Mouse (Mus musculus) bone marrow, adult 2 months (tissue): Measurements from ENCODE around the gene Rsph10b. TPM values are rescaled to one million over a fixed set of nuclear protein-coding genes. Genes with fewer than 3 reads are reported as not detected.

Experiments
- H3K27ac ChIP-seq: fragments of 200-500 bp; 2 replicates; pipeline ENCODE4 v1.5.1; 2012; ENCODE audit warnings: low read depth, mild to moderate bottlenecking, control low read depth, inconsistent platforms, low read length; ENCODE audit not compliant: control insufficient read depth, poor library complexity, insufficient read depth
- H3K4me1 ChIP-seq: fragments of 200-500 bp; 2 replicates; pipeline ENCODE4 v1.6.1; 2011; ENCODE audit warnings: low read length; ENCODE audit not compliant: control insufficient read depth, insufficient read depth
- H3K4me3 ChIP-seq: fragments of 200-500 bp; replicated peaks from 2 replicates; pipeline ENCODE3; 2011; ENCODE audit warnings: mild to moderate bottlenecking, low read depth, low read length, control low read depth; ENCODE audit not compliant: control insufficient read depth
- CTCF ChIP-seq: fragments of 200-500 bp; IDR thresholded peaks from 2 replicates; pipeline ENCODE4 v1.5.1; 2011; ENCODE audit warnings: low read length, control low read depth; ENCODE audit not compliant: control insufficient read depth, insufficient read depth
- POLR2A ChIP-seq: fragments of 200-500 bp; IDR thresholded peaks from 2 replicates; pipeline ENCODE4 v1.6.1; 2011; ENCODE audit warnings: low read depth, mild to moderate bottlenecking, control low read depth, low read length, borderline replicate concordance; ENCODE audit not compliant: control insufficient read depth
- WGBS: fragments of 180-500 bp; shearing (Covaris S2); methylation state at CpG from one replicate; pipeline ENCODE4 v1.1.7; 2018; 5-methylcytosine and 5-hydroxymethylcytosine counted together
- polyA plus RNA-seq: library from polyadenylated mRNA; stranded (reverse); fragments of >200 nt; gene quantifications from 2 replicates; pipeline ENCODE4 v1.2.4, GENCODE M21; 2011; ENCODE audit warnings: low replicate concordance; ENCODE audit not compliant: missing spikeins, insufficient read depth, insufficient read length

Gene Rsph10b
- polyA plus RNA-seq, 1 experiment = 4.8 TPM

- 3% methylated on average over 47 of the region's 47 CpGs for WGBS
- peak within 1 kb of the TSS; percentile 84 for H3K27ac ChIP-seq
- peaks cover 1% of the 10 kb centered on the region; the same call in 1 of the 2 replicates for H3K4me1 ChIP-seq
- TF ChIP-seq CTCF (no peak), POLR2A (peak; percentile 69; the same call in 1 of the 2 replicates)
- H3K4me3 ChIP-seq = peak within 1 kb of the TSS; percentile 97
Observed at GRCm38 (mm10) chr5:144014551-144015311, 81.9 kb downstream of the Rsph10b start, which contains the start of gene Ccz1. Gene Ccz1 (minus strand): TSS chr5:144014877.

GRCm38 (mm10) chr5:144015312-144015650 is 82.4 kb downstream of the Rsph10b start:
- peaks cover 1% of the 10 kb centered on the region; the same call in 1 of the 2 replicates for H3K4me1 ChIP-seq
- TF ChIP-seq CTCF (no peak), POLR2A (no peak)
- H3K27ac ChIP-seq = no peak overlapping the region
- WGBS = 58% methylated on average over 3 of the region's 3 CpGs
- H3K4me3 ChIP-seq = peak overlapping the region; percentile 38

- TF ChIP-seq POLR2A (no peak), CTCF (no peak)
- Histone ChIP-seq H3K27ac (no peak overlapping the region), H3K4me3 (no peak overlapping the region), H3K4me1 (peaks cover 1% of the 10 kb centered on the region; the same call in 1 of the 2 replicates)
- WGBS = 52% methylated on average over 9 of the region's 9 CpGs
Observed at GRCm38 (mm10) chr5:144015845-144016244, 83.0 kb downstream of the Rsph10b start.

DNA sequence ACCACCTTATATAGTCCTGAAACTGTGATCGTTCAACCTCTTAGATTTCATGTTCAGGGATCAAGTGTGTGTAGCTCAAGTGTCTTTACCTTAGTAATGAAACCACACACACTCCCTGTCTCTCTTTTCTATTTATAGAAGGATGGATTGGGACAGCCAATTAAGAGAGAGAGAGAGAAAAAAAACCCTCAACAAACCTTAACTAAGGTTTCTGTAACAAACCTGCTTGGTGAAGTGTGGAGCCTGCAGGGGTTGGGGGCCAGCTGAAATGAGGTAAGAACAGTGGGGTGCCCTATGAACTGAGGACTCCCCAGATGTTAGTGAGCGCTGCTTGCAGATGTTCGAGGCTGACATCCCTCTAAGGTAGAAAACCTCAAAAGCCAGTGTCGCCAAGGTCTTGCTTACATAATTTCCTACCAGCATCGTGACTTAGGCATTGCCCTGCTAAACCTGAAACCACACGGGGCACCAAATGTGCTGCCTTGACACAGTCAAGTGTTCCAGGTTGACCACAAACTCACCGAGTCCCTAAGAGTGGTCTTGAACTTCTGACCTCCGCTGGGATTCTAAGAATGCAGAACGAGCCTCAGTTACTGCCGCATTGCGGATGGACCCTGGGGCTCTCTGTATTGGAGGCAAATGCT is 93.9 kb downstream of the Rsph10b start, which contains the start of gene Ocm:
Gene Ocm, minus strand, starts transcription at position 51 of the 644 bp plus-strand sequence.
- Histone ChIP-seq H3K27ac (no peak within 1 kb of the TSS), H3K4me3 (no peak within 1 kb of the TSS), H3K4me1 (no peaks in the 10 kb centered on the region)
- WGBS = 16% methylated on average over 11 of the region's 11 CpGs
- no peak for TF ChIP-seq POLR2A
- TF ChIP-seq CTCF = no peak

DNA sequence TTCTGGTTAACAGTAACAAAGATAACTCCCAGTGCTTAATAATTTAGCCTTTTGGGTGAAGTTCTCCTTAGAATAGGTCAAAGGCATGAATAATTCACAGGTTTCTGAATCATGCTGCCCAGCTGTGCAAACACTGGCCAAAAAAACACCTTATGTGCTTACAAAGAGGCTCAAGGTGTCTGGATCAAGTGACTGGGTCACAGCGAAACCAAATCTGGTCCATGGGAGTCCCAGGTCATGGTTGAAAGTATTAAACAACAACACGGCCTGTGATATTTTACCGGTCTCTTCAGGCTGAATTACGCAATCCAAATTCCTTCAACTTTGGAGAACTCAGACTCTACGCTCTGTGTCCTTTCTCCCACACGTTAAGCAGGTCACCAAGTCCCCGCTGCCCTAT is 99.7 kb downstream of the Rsph10b start:
- Histone ChIP-seq H3K4me1 (peaks cover 1% of the 10 kb centered on the region; the same call in 1 of the 2 replicates), H3K27ac (no peak overlapping the region), H3K4me3 (no peak overlapping the region)
- WGBS = 59% methylated on average over 7 of the region's 7 CpGs
- TF ChIP-seq CTCF (no peak), POLR2A (no peak)

- H3K4me1 ChIP-seq = peaks cover 1% of the 10 kb centered on the region; the same call in 1 of the 2 replicates
- TF ChIP-seq POLR2A = no peak
- TF ChIP-seq CTCF = no peak
- WGBS = 81% methylated on average over 7 of the region's 7 CpGs
- H3K27ac ChIP-seq = no peak overlapping the region
- H3K4me3 ChIP-seq = no peak overlapping the region
Observed at GRCm38 (mm10) chr5:144034567-144034966, 101.7 kb downstream of the Rsph10b start.

Other genes starting within 250 kb of the Rsph10b start
- 6.1 and 6.2 TPM in 2 replicates for gene Usp42, start 200.8 kb upstream of the Rsph10b start, polyA plus RNA-seq
- 67.6 and 84.5 TPM in 2 replicates for gene Eif2ak1, start 115.2 kb upstream of the Rsph10b start, polyA plus RNA-seq
- gene Ankrd61, start 35.4 kb upstream of the Rsph10b start, polyA plus RNA-seq = not detected in 2 replicates
- 21.8 and 24.3 TPM in 2 replicates for gene Aimp2, start 23.2 kb upstream of the Rsph10b start, polyA plus RNA-seq
- 10.1 and 10.3 TPM in 2 replicates for gene Pms2, start 23.1 kb upstream of the Rsph10b start, polyA plus RNA-seq
- 1.5 and 4.5 TPM in 2 replicates for gene Gm42421, start 4.9 kb upstream of the Rsph10b start, polyA plus RNA-seq
- 29.1 and 44.4 TPM in 2 replicates for gene Ccz1, start 81.8 kb downstream of the Rsph10b start, polyA plus RNA-seq
- gene Ocm, start 93.6 kb downstream of the Rsph10b start, polyA plus RNA-seq = not detected in 2 replicates
- 4.3 and 5.5 TPM in 2 replicates for gene Lmtk2, start 167.4 kb downstream of the Rsph10b start, polyA plus RNA-seq